Mouse (Mus musculus) hindbrain, embryonic 16.5 days (tissue): ENCODE data around the gene Calm3. TPM values are rescaled to one million over a fixed set of nuclear protein-coding genes. Genes with fewer than 3 reads are reported as not detected.

Experiments used
- ATAC-seq: fragments of 200-750 bp; cut with Nextera tagmentation; 2 replicates; pipeline ENCODE4 v1.8.0; 2017; ENCODE audit warnings: moderate TSS enrichment, moderate library complexity
- H3K27ac ChIP-seq: fragments of 300-500 bp; sonication (generic); 2 replicates; pipeline ENCODE4 v1.5.1; 2014; ENCODE audit warnings: low read depth, mild to moderate bottlenecking, control low read depth, low read length, moderate library complexity
- H3K27me3 ChIP-seq: fragments of 300-500 bp; sonication (generic); replicated peaks from 2 replicates; pipeline ENCODE4 v1.6.1; 2014; ENCODE audit warnings: low read length; ENCODE audit not compliant: control insufficient read depth, insufficient read depth
- H3K36me3 ChIP-seq: fragments of 300-500 bp; sonication (generic); 2 replicates; pipeline ENCODE4 v1.6.1; 2014; ENCODE audit warnings: mild to moderate bottlenecking, low read length, moderate library complexity, mixed read lengths; ENCODE audit not compliant: control insufficient read depth, insufficient read depth
- H3K4me1 ChIP-seq: fragments of 300-500 bp; sonication (generic); 2 replicates; pipeline ENCODE4 v1.6.1; 2014; ENCODE audit warnings: low read depth, low read length; ENCODE audit not compliant: control insufficient read depth, insufficient read depth
- H3K4me2 ChIP-seq: fragments of 300-500 bp; sonication (generic); 2 replicates; pipeline ENCODE4 v1.6.1; 2014; ENCODE audit warnings: mild to moderate bottlenecking, low read length, control low read depth, moderate library complexity
- H3K4me3 ChIP-seq: fragments of 300-500 bp; sonication (generic); 2 replicates; pipeline ENCODE4 v1.5.1; 2014; ENCODE audit warnings: mild to moderate bottlenecking, low read length, control low read depth, moderate library complexity
- H3K9ac ChIP-seq: fragments of 300-500 bp; sonication (generic); 2 replicates; pipeline ENCODE4 v1.6.1; 2014; ENCODE audit warnings: low read depth, mild to moderate bottlenecking, control low read depth, low read length, moderate library complexity
- H3K9me3 ChIP-seq: fragments of 300-500 bp; sonication (generic); 2 replicates; pipeline ENCODE4 v1.6.1; 2014; ENCODE audit warnings: mild to moderate bottlenecking, low read length, moderate library complexity; ENCODE audit not compliant: control insufficient read depth
- WGBS: fragments of 180-500 bp; shearing (Covaris S2); extraction: QIAGEN DNeasy Blood & Tissue Kit; methylation state at CpG from one replicate; pipeline ENCODE4 v1.1.7; 2014; 5-methylcytosine and 5-hydroxymethylcytosine counted together
- polyA plus RNA-seq: library from polyadenylated mRNA; unstranded; fragments of >200 nt; fragmentation: Nextera tagmentation; extraction: Ambion mirVana; gene quantifications from 2 replicates; pipeline ENCODE4 v1.2.1, GENCODE M21; 2015

Calm3 gene
- polyA plus RNA-seq, 1 experiment from 2014 or later: 442 TPM

DNA sequence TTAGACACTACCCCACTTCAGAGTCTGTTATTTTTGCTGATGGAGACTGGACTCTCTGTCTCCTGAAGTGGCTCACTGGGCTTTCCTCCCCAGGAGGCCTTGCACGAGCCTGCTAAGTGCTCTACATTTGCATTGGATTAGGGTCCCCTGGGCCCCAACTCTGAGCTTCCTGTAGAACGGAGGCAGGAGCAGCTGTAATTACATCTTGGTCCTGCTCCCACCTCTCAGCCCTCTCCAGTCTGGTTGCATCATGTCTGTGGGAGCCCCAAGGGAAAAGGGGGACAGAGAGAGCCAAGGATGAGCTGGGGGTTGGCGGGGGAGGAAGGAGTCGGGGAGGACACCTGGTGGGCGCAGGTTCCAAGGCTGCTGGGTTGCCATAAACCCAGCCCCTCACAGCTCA, 23.4 kb downstream of the Calm3 start:
- Histone ChIP-seq H3K4me1 (no peaks in the 10 kb centered on the region; the same call in 1 of the 2 replicates), H3K9me3 (no peaks in the 10 kb centered on the region), H3K36me3 (no peaks in the 10 kb centered on the region), H3K9ac (no peak overlapping the region), H3K4me3 (no peak overlapping the region), H3K27ac (no peak overlapping the region), H3K27me3 (no peaks in the 10 kb centered on the region), H3K4me2 (no peak overlapping the region)
- no peak for ATAC-seq
- 29% methylated on average over 5 of the region's 5 CpGs for WGBS

DNA sequence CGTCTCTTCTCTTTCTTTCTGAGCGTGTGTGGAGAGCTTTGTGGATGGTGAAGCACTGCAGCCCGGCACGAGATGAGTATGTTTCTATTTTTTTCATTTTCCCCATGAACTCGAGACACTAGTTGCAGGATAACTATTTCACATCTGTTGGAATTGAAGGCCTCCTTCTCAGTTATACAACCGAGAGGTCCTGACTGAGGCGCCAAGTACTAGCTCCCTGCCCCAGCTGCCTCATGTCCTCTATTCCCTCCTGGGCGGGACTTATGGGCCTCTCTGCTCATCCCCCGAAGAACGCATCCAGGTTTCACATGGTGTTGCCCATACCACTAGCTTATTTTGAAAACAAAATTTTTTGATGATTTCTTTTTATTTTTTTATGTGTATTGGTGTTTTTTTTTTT, 28.4 kb downstream of the Calm3 start:
- ATAC-seq: no peak
- peak overlapping the region; percentile 56 for H3K4me2 ChIP-seq
- H3K27ac ChIP-seq: no peak overlapping the region
- 29% methylated on average over 10 of the region's 10 CpGs for WGBS
- peaks cover 7% of the 10 kb centered on the region for H3K27me3 ChIP-seq
- H3K4me1 ChIP-seq: peaks cover 21% of the 10 kb centered on the region
- H3K36me3 ChIP-seq: no peaks in the 10 kb centered on the region
- H3K4me3 ChIP-seq: no peak overlapping the region; the same call in 1 of the 2 replicates
- no peaks in the 10 kb centered on the region for H3K9me3 ChIP-seq
- H3K9ac ChIP-seq: peak overlapping the region; percentile 50; the same call in 1 of the 2 replicates

DNA sequence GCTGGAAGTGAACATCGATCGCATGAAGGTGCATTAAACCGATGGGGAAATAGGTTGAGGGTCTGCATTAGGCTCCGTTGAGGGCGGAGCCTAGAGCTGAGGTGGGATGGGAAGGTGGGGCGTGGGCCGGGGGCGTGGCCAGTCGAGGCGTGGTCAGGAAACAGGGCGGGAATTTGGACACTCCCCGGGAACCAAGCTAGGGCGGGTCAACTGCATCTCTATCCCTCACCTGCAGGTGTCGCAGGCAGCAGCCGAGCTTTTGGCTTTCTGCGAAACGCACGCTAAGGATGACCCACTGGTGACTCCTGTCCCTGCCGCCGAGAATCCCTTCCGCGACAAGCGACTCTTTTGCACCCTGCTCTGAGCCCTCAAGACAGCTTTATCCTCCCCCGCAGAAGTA, 28.9 kb downstream of the Calm3 start:
- Histone ChIP-seq H3K9me3 (no peaks in the 10 kb centered on the region), H3K27me3 (peaks cover 8% of the 10 kb centered on the region), H3K4me1 (peaks cover 21% of the 10 kb centered on the region), H3K9ac (peak overlapping the region; percentile 50; the same call in 1 of the 2 replicates), H3K36me3 (no peaks in the 10 kb centered on the region), H3K27ac (no peak overlapping the region), H3K4me2 (peak overlapping the region; percentile 56), H3K4me3 (peak overlapping the region; percentile 19)
- WGBS: under 1% methylated on average over 24 of the region's 24 CpGs
- ATAC-seq: peak; percentile 38

DNA sequence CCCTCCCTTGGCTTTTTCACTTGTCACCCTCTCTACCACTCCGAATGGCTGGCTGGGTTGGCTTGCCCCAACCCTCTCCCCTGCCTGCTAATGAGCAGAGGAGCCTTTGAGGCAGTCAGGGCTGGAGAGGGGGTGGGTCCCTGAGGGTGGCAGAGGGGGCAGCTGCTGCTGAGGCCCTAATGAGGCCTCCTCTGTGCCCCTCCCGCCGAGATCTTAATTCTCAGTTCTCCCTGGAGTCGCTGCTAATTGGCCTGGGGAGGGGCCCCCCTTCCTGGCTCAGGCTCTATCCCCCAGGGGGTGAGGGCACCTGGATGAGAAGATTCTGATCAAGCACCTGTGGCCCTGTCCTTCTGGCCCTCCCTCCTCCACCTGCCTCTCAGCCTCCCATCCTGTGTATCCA, 29.6 kb downstream of the Calm3 start:
- Histone ChIP-seq H3K9me3 (no peaks in the 10 kb centered on the region), H3K27ac (no peak overlapping the region), H3K9ac (no peak overlapping the region), H3K4me1 (peaks cover 21% of the 10 kb centered on the region), H3K4me2 (no peak overlapping the region; the same call in 1 of the 2 replicates), H3K27me3 (peaks cover 8% of the 10 kb centered on the region), H3K36me3 (no peaks in the 10 kb centered on the region), H3K4me3 (no peak overlapping the region)
- ATAC-seq: no peak
- WGBS: 0% methylated on average over 4 of the region's 4 CpGs

DNA sequence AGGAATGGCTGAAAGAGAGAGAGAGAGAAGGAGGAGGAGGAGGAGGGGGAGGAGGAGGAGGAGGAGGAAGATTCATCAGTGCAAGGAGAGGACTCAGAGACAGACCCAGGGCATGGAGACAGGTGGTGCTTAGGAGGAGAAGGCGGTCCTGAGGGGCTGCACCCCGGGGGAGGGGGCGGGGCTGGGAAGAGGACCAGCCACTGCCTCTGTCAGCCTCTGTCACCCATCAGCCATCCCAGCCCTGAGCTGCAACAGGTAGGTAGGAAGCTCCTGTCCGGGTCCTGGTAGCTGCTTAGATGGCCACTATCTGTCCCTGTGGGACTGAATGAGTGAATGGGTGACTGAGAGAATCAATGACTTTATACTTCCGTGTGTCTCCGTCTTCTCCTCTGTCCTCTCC, 30.3 kb downstream of the Calm3 start:
- WGBS: 6% methylated on average over 6 of the region's 6 CpGs

DNA sequence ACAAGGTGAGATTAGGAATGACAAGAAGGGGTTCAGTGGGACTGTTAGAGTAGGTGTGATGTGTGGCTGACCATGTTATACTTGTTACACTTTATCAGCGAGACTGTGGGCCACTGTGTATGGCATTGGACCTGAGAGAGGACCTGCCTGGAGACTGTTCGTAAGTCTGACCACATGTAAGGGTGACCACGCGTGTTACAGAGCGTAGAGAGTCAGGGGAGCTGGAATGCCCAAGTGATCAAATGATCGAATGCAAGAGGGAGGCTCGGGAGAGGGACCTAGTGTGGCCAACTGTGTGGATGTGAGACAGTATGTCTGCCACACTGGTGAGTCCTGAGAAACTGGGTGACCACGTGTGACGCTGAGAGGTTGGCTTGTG, 31.6 kb downstream of the Calm3 start:
- 41% methylated on average over 9 of the region's 9 CpGs for WGBS
- Histone ChIP-seq H3K27ac (no peak overlapping the region), H3K36me3 (no peaks in the 10 kb centered on the region), H3K9ac (no peak overlapping the region), H3K9me3 (no peaks in the 10 kb centered on the region), H3K4me3 (no peak overlapping the region), H3K27me3 (peaks cover 8% of the 10 kb centered on the region), H3K4me1 (peaks cover 21% of the 10 kb centered on the region), H3K4me2 (peak overlapping the region; percentile 64)
- peak; percentile 31; the same call in 1 of the 2 replicates for ATAC-seq

More for the DNA sequence above, 30.3 kb downstream of the Calm3 start:
- Histone ChIP-seq H3K4me2 (no peak overlapping the region), H3K9me3 (no peaks in the 10 kb centered on the region), H3K4me3 (no peak overlapping the region), H3K27me3 (peaks cover 8% of the 10 kb centered on the region), H3K9ac (no peak overlapping the region), H3K4me1 (peaks cover 21% of the 10 kb centered on the region), H3K27ac (no peak overlapping the region), H3K36me3 (no peaks in the 10 kb centered on the region)
- ATAC-seq: no peak

DNA sequence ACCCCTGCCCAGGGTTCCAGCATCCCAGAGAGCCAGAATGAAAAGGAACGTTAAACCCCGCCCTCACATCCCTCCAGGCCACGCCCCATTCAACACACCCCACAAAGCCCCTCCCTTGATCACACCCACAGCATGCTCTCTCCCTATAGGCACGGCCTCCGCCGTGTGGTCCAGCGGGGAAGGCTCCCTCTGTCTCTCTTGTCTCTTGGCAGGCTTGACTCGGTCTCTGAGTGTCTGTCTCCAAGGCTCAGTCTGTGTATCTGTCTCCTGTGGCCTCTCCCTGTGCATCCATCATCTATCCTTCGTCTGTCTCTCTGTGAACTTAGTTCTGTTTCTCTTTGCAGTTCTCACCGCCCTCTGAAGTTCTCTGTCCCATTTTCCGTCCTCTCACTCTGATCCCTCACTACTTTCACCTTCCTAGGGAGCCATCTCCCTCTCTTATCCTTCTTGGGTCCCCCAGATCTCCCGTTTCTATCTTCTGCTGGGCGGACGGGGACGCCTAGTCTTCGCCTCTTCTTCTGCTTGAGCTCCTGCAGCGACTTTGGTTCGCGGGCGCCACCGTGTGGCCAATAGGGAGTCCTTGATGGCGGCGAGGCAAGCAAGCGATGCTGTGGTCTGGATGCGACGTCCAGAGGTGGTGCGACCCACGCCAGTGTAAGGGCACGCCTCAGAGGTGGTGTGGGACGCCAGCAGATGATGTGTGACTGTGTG, 32.1 kb downstream of the Calm3 start, which contains the start of gene Gng8:
Gene Gng8, plus strand, starts transcription at position 146 of the 711 bp plus-strand sequence.
- Histone ChIP-seq H3K9ac (peak within 1 kb of the TSS; percentile 39), H3K4me3 (peak within 1 kb of the TSS; percentile 26), H3K27me3 (peaks cover 8% of the 10 kb centered on the region), H3K27ac (peak within 1 kb of the TSS; percentile 6; the same call in 1 of the 2 replicates), H3K4me2 (peak within 1 kb of the TSS; percentile 64), H3K36me3 (no peaks in the 10 kb centered on the region), H3K9me3 (no peaks in the 10 kb centered on the region), H3K4me1 (peaks cover 21% of the 10 kb centered on the region)
- ATAC-seq: peak; percentile 68
- under 1% methylated on average over 30 of the region's 30 CpGs for WGBS

DNA sequence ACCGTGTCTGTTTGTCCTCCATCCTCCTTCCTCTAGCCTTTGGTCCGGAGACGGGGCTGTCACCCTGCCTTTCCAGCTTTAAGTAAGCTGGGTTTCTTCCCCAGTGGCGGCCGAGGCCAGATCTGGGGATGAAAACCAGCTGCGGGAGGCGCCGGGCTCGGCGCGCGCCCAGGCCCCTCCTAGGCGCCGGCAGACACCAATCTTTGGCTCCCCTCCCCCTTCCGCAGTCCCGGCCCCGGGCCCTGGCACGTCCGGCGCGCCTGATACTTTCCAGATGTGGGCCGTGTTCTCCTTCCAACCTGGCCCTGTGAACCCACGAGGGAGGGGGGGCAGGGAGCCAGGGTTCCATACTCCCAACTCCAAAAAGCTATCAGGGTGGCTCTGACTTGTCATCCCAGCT, 33.0 kb downstream of the Calm3 start:
- peaks cover 6% of the 10 kb centered on the region; the same call in 1 of the 2 replicates for H3K36me3 ChIP-seq
- 2% methylated on average over 23 of the region's 23 CpGs for WGBS
- peak overlapping the region; percentile 23; the same call in 1 of the 2 replicates for H3K9ac ChIP-seq
- H3K4me3 ChIP-seq: no peak overlapping the region
- peak overlapping the region; percentile 21; the same call in 1 of the 2 replicates for H3K4me2 ChIP-seq
- peaks cover 21% of the 10 kb centered on the region for H3K4me1 ChIP-seq
- H3K27ac ChIP-seq: no peak overlapping the region
- H3K27me3 ChIP-seq: peaks cover 8% of the 10 kb centered on the region
- no peak for ATAC-seq
- peaks cover 3% of the 10 kb centered on the region; the same call in 1 of the 2 replicates for H3K9me3 ChIP-seq

DNA sequence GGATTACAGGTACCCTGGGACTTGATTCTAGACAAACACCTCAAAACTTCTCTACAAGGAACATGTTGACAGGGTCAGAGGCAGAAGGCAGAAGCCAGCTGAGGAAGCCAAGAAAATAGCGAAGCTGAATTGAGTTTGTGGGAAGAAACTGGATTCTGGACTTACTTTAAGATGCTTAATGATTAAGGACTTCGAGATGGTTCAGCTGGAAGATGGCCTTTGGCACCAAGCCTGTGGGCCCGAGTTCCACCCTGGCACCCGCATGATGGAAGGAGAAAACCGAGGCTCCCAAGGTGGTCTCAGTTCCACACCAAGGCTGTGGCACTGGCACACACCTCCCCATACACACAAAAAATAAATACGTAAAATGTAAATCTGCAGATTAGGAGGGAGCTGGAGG, 33.4 kb downstream of the Calm3 start:
- ATAC-seq: no peak
- Histone ChIP-seq H3K4me2 (no peak overlapping the region), H3K4me3 (no peak overlapping the region), H3K9me3 (peaks cover 6% of the 10 kb centered on the region), H3K4me1 (peaks cover 21% of the 10 kb centered on the region), H3K27ac (no peak overlapping the region), H3K9ac (peak overlapping the region; percentile 23; the same call in 1 of the 2 replicates), H3K27me3 (peaks cover 8% of the 10 kb centered on the region), H3K36me3 (peaks cover 10% of the 10 kb centered on the region; the same call in 1 of the 2 replicates)
- WGBS: 50% methylated on average over 6 of the region's 6 CpGs
